Mouse (Mus musculus): Measurements from ENCODE around the gene Lrrc1. TPM values are rescaled to one million over a fixed set of nuclear protein-coding genes. Genes with fewer than 3 reads are reported as not detected.

The Lrrc1 gene
- polyA plus RNA-seq, 1 experiment from 2014 or later: 22.1 TPM

DNA sequence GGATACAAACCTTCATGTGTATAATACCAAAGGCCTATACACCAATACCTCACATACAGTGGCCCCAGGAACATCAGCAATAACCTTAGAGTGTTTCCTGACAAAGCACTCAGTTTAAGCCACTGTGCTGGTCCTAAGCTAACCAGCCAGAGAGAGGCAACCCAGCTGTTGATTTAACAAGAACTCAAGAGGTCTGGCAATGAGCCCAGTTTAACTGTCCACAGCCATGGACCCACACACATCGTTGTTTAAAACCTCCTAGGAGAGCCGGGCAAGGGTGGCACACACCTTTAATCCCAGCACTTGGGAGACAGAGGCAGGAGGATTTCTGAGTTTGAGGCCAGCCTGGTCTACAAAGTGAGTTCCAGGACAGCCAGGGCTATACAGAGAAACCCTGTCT is 18.0 kb downstream of the Lrrc1 start:
- Histone ChIP-seq H3K4me3 (replicated peaks; ENCODE audit: low read depth, low read length) (no peak overlapping the region), H3K27me3 (ENCODE audit: insufficient read depth, low read length) (no peaks in the 10 kb centered on the region), H3K9me3 (replicated peaks; ENCODE audit: low read length) (no peaks in the 10 kb centered on the region), H3K4me2 (ENCODE audit: low read length) (no peak overlapping the region), H3K9ac (ENCODE audit: low read depth, low read length) (no peak overlapping the region), H3K36me3 (ENCODE audit: insufficient read depth, low read length) (no peaks in the 10 kb centered on the region), H3K4me1 (replicated peaks; ENCODE audit: insufficient read depth, low read length) (0 out of 2 replicates have a peak, but pooled peaks cover 19% of the 10 kb centered on the region), H3K27ac (no peak overlapping the region)
- TF ChIP-seq CTCF (IDR thresholded peaks at IDR 0.05; ENCODE audit: low read depth): no peak
- 29% methylated on average over 2 of the region's 2 CpGs for WGBS
- ATAC-seq (replicated peaks; ENCODE audit: low FRiP score, low read depth): no peak
- peak; percentile 67 for DNase-seq (ENCODE audit: low spot score)

DNA sequence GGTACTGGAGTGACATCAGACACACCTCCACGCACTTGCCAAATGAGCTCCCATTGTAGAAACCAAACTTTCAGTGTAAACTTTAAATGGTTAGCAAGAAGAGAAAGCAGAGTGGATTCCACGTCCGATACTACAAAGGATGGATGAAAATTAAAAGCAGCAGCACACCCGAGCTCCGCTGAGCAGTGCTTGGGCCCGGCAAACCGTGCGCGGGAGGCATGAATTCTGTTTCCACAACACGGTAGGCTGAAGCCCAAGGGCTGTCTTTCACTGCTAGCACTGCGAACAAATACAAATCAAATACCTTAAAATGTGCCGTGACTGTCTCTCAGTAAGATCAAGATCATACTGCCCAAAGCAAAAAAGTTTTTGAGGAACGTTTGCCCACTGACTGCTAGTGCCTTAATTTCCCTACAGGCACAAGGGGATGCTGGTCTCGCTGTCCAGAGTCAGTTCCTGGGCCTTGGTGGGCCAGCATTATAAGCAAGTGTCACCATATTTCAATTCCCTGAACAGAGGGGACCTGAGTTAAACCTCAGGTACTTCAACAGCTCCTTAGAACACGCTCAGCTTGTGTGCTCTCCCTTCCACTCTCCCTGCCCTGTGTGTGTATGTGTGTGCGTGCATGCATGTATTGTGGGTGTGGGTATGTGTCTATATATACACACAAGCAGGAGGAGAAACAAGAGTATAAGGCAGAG is 18.9 kb downstream of the Lrrc1 start:
- no peak for DNase-seq (ENCODE audit: low spot score)
- no peak for ATAC-seq (replicated peaks; ENCODE audit: low FRiP score, low read depth)
- no peak for TF ChIP-seq CTCF (IDR thresholded peaks at IDR 0.05; ENCODE audit: low read depth)
- H3K9me3 ChIP-seq (replicated peaks; ENCODE audit: low read length): no peaks in the 10 kb centered on the region
- H3K36me3 ChIP-seq (ENCODE audit: insufficient read depth, low read length): no peaks in the 10 kb centered on the region
- H3K4me1 ChIP-seq (replicated peaks; ENCODE audit: insufficient read depth, low read length): 0 out of 2 replicates have a peak, but pooled peaks cover 19% of the 10 kb centered on the region
- H3K4me2 ChIP-seq (ENCODE audit: low read length): no peak overlapping the region
- 64% methylated on average over 16 of the region's 16 CpGs for WGBS
- no peak overlapping the region for H3K27ac ChIP-seq
- no peaks in the 10 kb centered on the region for H3K27me3 ChIP-seq (ENCODE audit: insufficient read depth, low read length)
- H3K4me3 ChIP-seq (replicated peaks; ENCODE audit: low read depth, low read length): no peak overlapping the region
- no peak overlapping the region for H3K9ac ChIP-seq (ENCODE audit: low read depth, low read length)

DNA sequence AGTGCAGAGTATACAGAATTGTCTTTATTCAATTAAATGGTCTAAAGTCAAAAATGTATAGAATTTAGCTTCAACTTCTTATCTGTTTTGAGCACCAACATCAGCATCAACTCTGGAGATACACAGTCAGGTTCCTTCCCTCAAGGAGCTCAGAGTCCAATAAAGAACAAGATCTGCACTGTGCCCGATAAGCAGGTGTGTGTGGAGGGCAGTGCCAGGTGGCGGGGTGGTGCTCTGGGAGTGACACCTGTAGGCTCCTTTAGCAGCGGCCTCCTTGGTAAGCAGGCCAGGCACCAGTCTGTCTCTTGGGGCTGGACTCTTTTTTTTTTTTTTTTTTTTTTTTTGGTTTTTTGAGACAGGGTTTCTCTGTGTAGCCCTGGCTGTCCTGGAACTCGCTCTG is 20.9 kb downstream of the Lrrc1 start:
- Histone ChIP-seq H3K27ac (no peak overlapping the region), H3K4me3 (replicated peaks; ENCODE audit: low read depth, low read length) (no peak overlapping the region), H3K27me3 (ENCODE audit: insufficient read depth, low read length) (no peaks in the 10 kb centered on the region), H3K36me3 (ENCODE audit: insufficient read depth, low read length) (no peaks in the 10 kb centered on the region), H3K9ac (ENCODE audit: low read depth, low read length) (no peak overlapping the region), H3K4me1 (replicated peaks; ENCODE audit: insufficient read depth, low read length) (0 out of 2 replicates have a peak, but pooled peaks cover 12% of the 10 kb centered on the region), H3K9me3 (replicated peaks; ENCODE audit: low read length) (no peaks in the 10 kb centered on the region), H3K4me2 (ENCODE audit: low read length) (no peak overlapping the region)
- ATAC-seq (replicated peaks; ENCODE audit: low FRiP score, low read depth) (no peak), DNase-seq (ENCODE audit: low spot score) (no peak)
- TF ChIP-seq CTCF (IDR thresholded peaks at IDR 0.05; ENCODE audit: low read depth): no peak
- 96% methylated on average over 4 of the region's 4 CpGs for WGBS

DNA sequence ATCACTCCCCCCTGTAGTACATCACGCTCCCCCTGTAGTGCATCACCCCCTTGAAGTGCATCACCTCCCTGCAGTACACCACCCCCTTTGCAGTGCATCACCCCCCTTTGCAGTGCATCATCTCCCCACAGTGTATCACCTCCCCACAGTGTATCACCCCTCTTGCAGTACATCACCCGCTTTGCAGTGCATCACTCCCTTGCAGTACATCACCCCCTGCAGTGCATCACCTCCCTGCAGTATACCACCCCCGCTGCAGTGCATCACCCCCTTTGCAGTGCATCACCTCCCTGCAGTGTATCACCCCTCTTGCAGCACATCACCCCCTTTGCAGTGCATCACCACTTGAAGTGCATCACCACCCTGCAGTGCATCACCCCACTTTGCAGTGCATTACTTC is 22.2 kb downstream of the Lrrc1 start:
- H3K27ac ChIP-seq: no peak overlapping the region
- no peak; the same call in 1 of the 2 replicates for ATAC-seq (replicated peaks; ENCODE audit: low FRiP score, low read depth)
- 94% methylated on average over 3 of the region's 3 CpGs for WGBS
- no peak overlapping the region for H3K4me3 ChIP-seq (replicated peaks; ENCODE audit: low read depth, low read length)
- DNase-seq (ENCODE audit: low spot score): no peak
- no peak overlapping the region for H3K9ac ChIP-seq (ENCODE audit: low read depth, low read length)
- H3K4me1 ChIP-seq (replicated peaks; ENCODE audit: insufficient read depth, low read length): 0 out of 2 replicates have a peak, but pooled peaks cover 8% of the 10 kb centered on the region
- TF ChIP-seq CTCF (IDR thresholded peaks at IDR 0.05; ENCODE audit: low read depth): no peak
- no peaks in the 10 kb centered on the region for H3K9me3 ChIP-seq (replicated peaks; ENCODE audit: low read length)
- H3K4me2 ChIP-seq (ENCODE audit: low read length): no peak overlapping the region
- H3K36me3 ChIP-seq (ENCODE audit: insufficient read depth, low read length): no peaks in the 10 kb centered on the region
- H3K27me3 ChIP-seq (ENCODE audit: insufficient read depth, low read length): no peaks in the 10 kb centered on the region

DNA sequence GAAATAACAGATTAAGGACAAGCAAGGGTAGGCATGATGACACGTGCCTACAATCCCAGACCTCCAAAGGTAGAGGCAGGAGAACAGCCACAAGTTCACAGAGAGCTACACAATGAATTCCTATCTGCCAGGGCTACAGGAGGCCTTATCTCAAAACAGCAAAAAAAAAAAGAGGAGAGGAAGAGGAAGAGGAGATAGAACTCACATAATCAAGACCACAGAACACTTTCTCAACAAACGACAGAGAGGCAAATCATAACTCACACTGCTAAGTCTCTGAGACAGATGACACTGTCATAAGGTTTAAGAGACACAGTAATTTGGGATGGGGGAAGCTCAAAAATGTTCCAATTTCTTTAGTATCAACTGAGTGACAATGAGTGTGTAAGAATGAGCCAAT is 25.5 kb downstream of the Lrrc1 start:
- 80% methylated on average over 2 of the region's 2 CpGs for whole genome bisulfite sequencing
- Histone ChIP-seq H3K27me3 (ENCODE audit: insufficient read depth, low read length) (no peaks in the 10 kb centered on the region), H3K36me3 (ENCODE audit: insufficient read depth, low read length) (no peaks in the 10 kb centered on the region), H3K27ac (no peak overlapping the region), H3K4me2 (ENCODE audit: low read length) (no peak overlapping the region), H3K9me3 (replicated peaks; ENCODE audit: low read length) (no peaks in the 10 kb centered on the region), H3K4me1 (replicated peaks; ENCODE audit: insufficient read depth, low read length) (no peaks in the 10 kb centered on the region), H3K9ac (ENCODE audit: low read depth, low read length) (no peak overlapping the region), H3K4me3 (replicated peaks; ENCODE audit: low read depth, low read length) (no peak overlapping the region)
- DNase-seq (ENCODE audit: low spot score) (no peak), ATAC-seq (replicated peaks; ENCODE audit: low FRiP score, low read depth) (no peak)
- TF ChIP-seq CTCF (IDR thresholded peaks at IDR 0.05; ENCODE audit: low read depth): no peak

DNA sequence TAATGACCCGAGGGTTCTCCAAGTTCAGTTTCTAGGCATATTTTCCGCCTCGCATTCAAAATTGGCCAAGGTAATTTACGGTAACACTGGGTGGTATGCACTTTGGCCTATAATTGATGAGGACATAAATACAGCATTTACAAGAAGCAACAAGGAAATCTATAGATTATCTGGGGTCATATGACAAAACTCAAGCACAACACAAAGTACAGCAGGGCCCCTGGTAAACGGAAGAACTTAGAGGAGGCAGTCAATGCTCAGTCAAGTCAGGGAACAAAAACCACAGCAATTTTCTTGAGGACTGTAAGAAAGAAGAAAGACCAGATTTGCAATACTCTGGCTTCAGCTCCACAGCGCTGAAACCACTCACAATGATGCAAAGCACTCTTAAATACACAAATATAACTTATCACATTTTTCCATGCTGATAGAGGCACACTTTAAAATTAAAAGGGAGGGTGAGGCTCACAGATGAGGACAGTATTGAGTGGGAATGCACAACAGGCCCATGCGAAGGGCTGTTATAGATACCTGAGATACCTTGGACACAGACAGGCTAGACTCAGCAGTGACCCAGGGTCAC is 27.8 kb downstream of the Lrrc1 start:
- ATAC-seq (replicated peaks; ENCODE audit: low FRiP score, low read depth): no peak
- no peak for TF ChIP-seq CTCF (IDR thresholded peaks at IDR 0.05; ENCODE audit: low read depth)
- no peaks in the 10 kb centered on the region for H3K4me1 ChIP-seq (replicated peaks; ENCODE audit: insufficient read depth, low read length)
- no peaks in the 10 kb centered on the region for H3K9me3 ChIP-seq (replicated peaks; ENCODE audit: low read length)
- H3K27me3 ChIP-seq (ENCODE audit: insufficient read depth, low read length): no peaks in the 10 kb centered on the region
- 81% methylated on average over 7 of the region's 7 CpGs for WGBS
- no peak overlapping the region for H3K4me3 ChIP-seq (replicated peaks; ENCODE audit: low read depth, low read length)
- H3K4me2 ChIP-seq (ENCODE audit: low read length): no peak overlapping the region
- H3K9ac ChIP-seq (ENCODE audit: low read depth, low read length): no peak overlapping the region
- H3K27ac ChIP-seq: no peak overlapping the region
- DNase-seq (ENCODE audit: low spot score): no peak
- H3K36me3 ChIP-seq (ENCODE audit: insufficient read depth, low read length): no peaks in the 10 kb centered on the region

Measured in kidney, postnatal 0 days (tissue).